Mouse (Mus musculus): ENCODE data around the gene Nat14.

- TF ChIP-seq POLR2A (IDR thresholded peaks at IDR 0.05; ENCODE audit: borderline replicate concordance, extremely low read depth, insufficient read depth, insufficient read length, poor library complexity, severe bottlenecking): no peak
- no peak for TF ChIP-seq CTCF (IDR thresholded peaks at IDR 0.05; ENCODE audit: borderline replicate concordance, extremely low read depth, insufficient read depth, insufficient read length)
Observed at GRCm38 (mm10) chr7:4972321-4973047, 50.7 kb downstream of the Nat14 start.

Data from brain, embryonic 14.5 days (tissue).